Mouse (Mus musculus) liver, embryonic 14.5 days (tissue): ENCODE data around the gene Plekha7.

Experiments
- CTCF ChIP-seq: IDR thresholded peaks from 2 replicates; pipeline ENCODE4 v1.5.1; 2016; ENCODE audit warnings: antibody characterized with exemption, low read depth, control low read depth
- EP300 ChIP-seq: IDR thresholded peaks from 2 replicates; pipeline ENCODE4 v1.6.1; 2016; ENCODE audit warnings: antibody characterized with exemption, low read depth

DNA sequence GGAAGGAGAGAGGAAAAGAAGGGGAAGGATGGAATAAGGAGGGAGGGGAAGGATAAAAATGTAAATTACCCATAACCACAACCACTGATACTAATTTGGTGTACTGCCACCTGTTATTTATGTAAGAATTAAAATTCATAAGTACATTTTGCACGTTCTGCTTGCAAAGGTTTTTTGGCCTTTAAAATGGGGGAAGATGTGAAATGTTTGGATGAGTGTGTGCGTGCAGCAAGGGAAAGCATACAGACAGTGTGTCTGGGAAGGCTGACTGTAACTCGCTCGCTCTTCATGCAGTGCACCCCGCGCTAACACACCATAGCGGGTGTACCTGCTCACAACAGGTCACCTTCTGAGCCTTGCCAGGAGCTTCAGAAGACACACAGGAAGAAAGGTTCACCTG, 90.4 kb downstream of the Plekha7 start:
- TF ChIP-seq CTCF (no peak), EP300 (no peak)
